Mouse (Mus musculus) testis, adult 2 months (tissue): ENCODE measurements around the gene Appl1. TPM values are rescaled to one million over a fixed set of nuclear protein-coding genes. Genes with fewer than 3 reads are reported as not detected.
"Not testable (repeated sequence)": the region's sequence is repeated elsewhere in the genome, so short reads cannot be mapped to it uniquely, and the experiment has no call there.

Source experiments
- H3K27ac ChIP-seq: fragments of 200-500 bp; 2 replicates; pipeline ENCODE4 v1.5.1; 2012; ENCODE audit warnings: low read depth, low read length; ENCODE audit not compliant: control insufficient read depth, insufficient read depth
- H3K27me3 ChIP-seq: fragments of 200-500 bp; 2 replicates; pipeline ENCODE4 v1.6.1; 2012; ENCODE audit warnings: mild to moderate bottlenecking, low read length, moderate library complexity; ENCODE audit not compliant: control insufficient read depth, insufficient read depth
- H3K36me3 ChIP-seq: fragments of 200-500 bp; 2 replicates; pipeline ENCODE4 v1.6.1; 2012; ENCODE audit warnings: mild to moderate bottlenecking, low read length; ENCODE audit not compliant: control insufficient read depth, insufficient read depth
- H3K4me1 ChIP-seq: fragments of 200-500 bp; 2 replicates; pipeline ENCODE4 v1.6.1; 2012; ENCODE audit warnings: low read length; ENCODE audit not compliant: control insufficient read depth, insufficient read depth
- H3K4me3 ChIP-seq: fragments of 200-500 bp; 2 replicates; pipeline ENCODE4 v1.5.1; 2012; ENCODE audit warnings: low read depth, mild to moderate bottlenecking, low read length, moderate library complexity, mixed read lengths; ENCODE audit not compliant: control insufficient read depth
- CTCF ChIP-seq: fragments of 200-500 bp; IDR thresholded peaks from 2 replicates; pipeline ENCODE4 v1.5.1; 2012; ENCODE audit warnings: low read depth, mild to moderate bottlenecking, inconsistent platforms, low read length, moderate library complexity; ENCODE audit not compliant: control insufficient read depth, insufficient read depth, insufficient replicate concordance
- POLR2A ChIP-seq: fragments of 200-500 bp; IDR thresholded peaks from 2 replicates; pipeline ENCODE4 v1.6.1; 2012; ENCODE audit warnings: low read depth, mild to moderate bottlenecking, inconsistent platforms, low read length, moderate library complexity; ENCODE audit not compliant: control insufficient read depth
- polyA plus RNA-seq: library from polyadenylated mRNA; depleted of rRNA; stranded (reverse); fragments of >200 nt; gene quantifications from 2 replicates; pipeline ENCODE4 v1.2.3, GENCODE M21; 2012

The Appl1 gene
- polyA plus RNA-seq, 1 experiment = 4.9 TPM

- H3K4me3 ChIP-seq = peak overlapping the region; percentile 95
- no peaks in the 10 kb centered on the region for H3K27me3 ChIP-seq
- H3K27ac ChIP-seq = peak overlapping the region; percentile 87
- no peak for TF ChIP-seq POLR2A
- TF ChIP-seq CTCF = no peak
- no peaks in the 10 kb centered on the region for H3K36me3 ChIP-seq
- H3K4me1 ChIP-seq = no peaks in the 10 kb centered on the region
Observed at GRCm38 (mm10) chr14:26969856-26970407, 1.1 kb downstream of the Appl1 start.

- TF ChIP-seq CTCF = no peak
- TF ChIP-seq POLR2A = no peak
- Histone ChIP-seq H3K4me1 (no peaks in the 10 kb centered on the region), H3K27ac (no peak overlapping the region), H3K4me3 (no peak overlapping the region), H3K36me3 (no peaks in the 10 kb centered on the region), H3K27me3 (no peaks in the 10 kb centered on the region)
Observed at GRCm38 (mm10) chr14:26969164-26969563, 1.9 kb downstream of the Appl1 start.

- no peaks in the 10 kb centered on the region for H3K4me1 ChIP-seq
- no peaks in the 10 kb centered on the region for H3K36me3 ChIP-seq
- no peak for TF ChIP-seq CTCF
- no peak for TF ChIP-seq POLR2A
- no peak overlapping the region for H3K27ac ChIP-seq
- H3K27me3 ChIP-seq = no peaks in the 10 kb centered on the region
- H3K4me3 ChIP-seq = no peak overlapping the region
Observed at GRCm38 (mm10) chr14:26960518-26960917, 10.5 kb downstream of the Appl1 start.

- H3K4me3 ChIP-seq = not testable (repeated sequence)
Observed at GRCm38 (mm10) chr14:26956139-26956538, 14.9 kb downstream of the Appl1 start.

GRCm38 (mm10) chr14:26935558-26935957, 35.5 kb downstream of the Appl1 start:
- no peaks in the 10 kb centered on the region for H3K4me1 ChIP-seq
- H3K27ac ChIP-seq = no peak overlapping the region
- TF ChIP-seq CTCF = no peak
- no peaks in the 10 kb centered on the region for H3K27me3 ChIP-seq
- H3K4me3 ChIP-seq = no peak overlapping the region
- no peaks in the 10 kb centered on the region; the same call in 1 of the 2 replicates for H3K36me3 ChIP-seq

More at GRCm38 (mm10) chr14:26956139-26956538, 14.9 kb downstream of the Appl1 start:
- not testable (repeated sequence) for H3K27me3 ChIP-seq, H3K27ac ChIP-seq, H3K36me3 ChIP-seq, H3K4me1 ChIP-seq

- Histone ChIP-seq H3K36me3 (no peaks in the 10 kb centered on the region; the same call in 1 of the 2 replicates), H3K27me3 (no peaks in the 10 kb centered on the region), H3K27ac (no peak overlapping the region), H3K4me3 (no peak overlapping the region), H3K4me1 (no peaks in the 10 kb centered on the region)
- no peak for TF ChIP-seq CTCF
- no peak for TF ChIP-seq POLR2A
Observed at GRCm38 (mm10) chr14:26934891-26935290, 36.1 kb downstream of the Appl1 start.

- Histone ChIP-seq H3K4me3 (no peak overlapping the region), H3K36me3 (no peaks in the 10 kb centered on the region; the same call in none of the 2 replicates), H3K4me1 (no peaks in the 10 kb centered on the region), H3K27ac (no peak overlapping the region), H3K27me3 (no peaks in the 10 kb centered on the region)
- no peak for TF ChIP-seq POLR2A
Observed at GRCm38 (mm10) chr14:26923702-26924421, 47.2 kb downstream of the Appl1 start.
